Mouse (Mus musculus): Measurements from ENCODE around the gene 4933407L21Rik.

GRCm38 (mm10) chr1:85959889-85960276, 31.6 kb downstream of the 4933407L21Rik start:
- TF ChIP-seq CTCF (IDR thresholded peaks at IDR 0.05; ENCODE audit: extremely low read depth, insufficient read depth, insufficient read length, insufficient replicate concordance), result no peak
- no peak for TF ChIP-seq POLR2A (IDR thresholded peaks at IDR 0.05; ENCODE audit: low read depth, low read length)
